Mouse (Mus musculus): ENCODE measurements around the gene Rab43.

The Rab43 gene

GRCm38 (mm10) chr6:87809144-87809543 is 2.8 kb downstream of the Rab43 start:
- DNase-seq (ENCODE audit: low spot score) = no peak

- no peak for DNase-seq (ENCODE audit: low spot score)
Measured at GRCm38 (mm10) chr6:87808521-87808920, 3.4 kb downstream of the Rab43 start.

DNA sequence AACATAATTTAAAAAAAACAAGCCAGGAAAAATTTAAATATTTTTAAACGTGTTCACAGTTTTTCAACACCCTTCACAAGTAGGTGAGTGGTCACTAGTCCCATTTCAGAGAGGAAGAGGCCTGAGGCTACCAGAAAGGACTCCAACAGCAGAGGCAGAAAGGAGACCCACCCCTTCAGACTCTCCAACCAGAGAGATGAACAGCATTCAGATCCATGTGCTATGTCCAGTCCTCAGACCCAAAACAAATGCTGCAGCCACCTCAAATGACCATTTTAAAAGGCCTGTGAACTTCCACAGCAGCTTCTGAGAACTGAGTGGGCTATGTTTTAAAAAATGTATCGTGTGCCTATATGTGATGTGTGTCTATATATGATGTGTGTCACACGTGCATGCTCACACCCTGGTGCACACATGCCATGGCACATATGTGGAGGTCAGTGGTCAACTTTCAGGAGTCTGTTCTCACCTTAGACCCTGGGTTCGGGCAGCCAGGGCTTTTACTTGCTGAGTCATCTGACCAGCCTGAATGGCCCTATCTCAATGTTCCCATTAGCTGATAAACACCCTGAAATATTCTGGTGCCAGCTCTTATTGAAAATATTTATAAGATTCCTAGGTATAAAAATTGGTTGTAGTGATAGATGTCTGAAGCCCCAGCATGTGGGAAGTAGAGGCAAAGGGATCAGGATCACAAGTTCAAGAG is 4.1 kb downstream of the Rab43 start:
- no peak for DNase-seq (ENCODE audit: low spot score)

DNA sequence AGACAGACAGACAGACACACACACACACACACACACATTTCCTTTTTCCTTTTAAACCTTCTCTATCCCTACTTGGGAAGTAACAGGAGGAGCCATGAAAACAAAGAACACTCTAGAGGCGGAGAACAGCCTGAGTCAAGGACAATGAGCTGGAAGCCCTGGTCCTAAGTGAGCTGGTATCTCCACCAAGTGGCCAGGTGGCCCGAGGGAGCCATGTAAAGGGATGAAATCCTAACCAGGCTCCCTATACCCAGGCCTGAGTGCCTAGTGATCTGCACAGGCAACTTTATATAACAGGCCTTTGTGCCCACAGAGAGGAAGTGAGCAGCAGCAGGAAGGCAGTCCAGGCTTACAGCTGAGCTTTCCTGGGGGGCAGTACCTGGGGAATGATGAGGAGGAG is 5.1 kb downstream of the Rab43 start:
- no peak for DNase-seq (ENCODE audit: low spot score)

DNA sequence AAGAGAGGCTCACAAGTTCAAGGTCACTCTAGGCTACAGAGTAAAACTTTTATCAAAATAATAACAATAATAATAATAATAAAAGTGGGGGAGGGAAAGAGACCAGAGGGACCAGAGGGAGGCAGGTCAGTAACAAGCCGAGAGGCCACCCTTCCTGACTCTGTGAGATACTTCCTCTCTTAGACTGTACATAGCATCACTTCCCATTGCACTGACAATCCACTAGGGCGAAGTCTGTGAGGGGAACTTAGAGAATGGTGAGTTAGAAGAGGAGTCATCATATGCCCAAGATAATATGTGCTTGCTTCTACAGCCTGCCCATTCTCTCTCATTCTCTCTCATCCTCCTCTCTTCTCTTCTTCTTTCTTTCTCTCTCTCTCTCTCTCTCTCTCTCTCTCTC is 5.9 kb downstream of the Rab43 start:
- DNase-seq (ENCODE audit: low spot score) = no peak

- no peak for DNase-seq (ENCODE audit: low spot score)
Measured at GRCm38 (mm10) chr6:87805448-87805847, 6.5 kb downstream of the Rab43 start.

- DNase-seq (ENCODE audit: low spot score) = no peak
Measured at GRCm38 (mm10) chr6:87804886-87805285, 7.1 kb downstream of the Rab43 start.

- no peak for DNase-seq (ENCODE audit: low spot score)
Measured at GRCm38 (mm10) chr6:87804036-87804435, 7.9 kb downstream of the Rab43 start.

DNA sequence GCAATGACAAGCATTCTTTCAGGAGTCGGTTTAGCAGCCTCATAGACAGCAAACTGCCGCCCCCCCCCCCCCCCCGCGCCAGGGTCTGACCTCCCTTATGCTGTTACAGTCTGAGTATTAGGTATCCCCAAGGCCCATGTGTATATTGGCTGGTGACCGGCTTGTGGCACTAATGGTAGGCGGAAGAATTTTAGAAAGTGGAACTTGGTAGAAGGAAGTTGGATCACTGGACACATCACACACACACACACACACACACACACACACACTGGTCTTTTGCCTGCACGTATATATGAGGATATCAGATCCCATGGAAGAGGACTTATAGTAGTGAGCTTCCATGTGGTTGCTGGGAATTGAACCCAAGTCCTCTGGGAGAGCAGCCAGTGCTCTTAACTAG is 9.5 kb downstream of the Rab43 start:
- DNase-seq (ENCODE audit: low spot score) = no peak

DNA sequence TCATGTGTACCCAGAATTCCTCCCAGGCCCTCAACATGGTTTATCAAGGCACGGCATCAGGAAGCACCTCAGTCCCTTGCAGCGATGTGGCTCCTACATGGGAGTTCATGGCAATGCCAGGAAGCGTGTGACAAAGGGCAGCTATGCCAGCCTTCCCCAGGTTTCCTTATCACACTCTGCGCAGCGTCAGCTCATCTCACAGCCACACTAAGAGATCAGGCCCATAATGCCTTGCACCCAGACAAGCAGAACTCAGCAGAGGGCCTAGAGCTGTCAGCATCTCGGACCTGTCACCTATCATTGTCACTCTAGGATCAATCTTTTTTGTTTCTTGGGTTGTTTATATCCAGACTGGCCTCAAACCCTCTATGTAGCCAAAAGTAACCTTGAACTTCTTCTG is 12.4 kb downstream of the Rab43 start:
- no peak for DNase-seq (ENCODE audit: low spot score)

DNA sequence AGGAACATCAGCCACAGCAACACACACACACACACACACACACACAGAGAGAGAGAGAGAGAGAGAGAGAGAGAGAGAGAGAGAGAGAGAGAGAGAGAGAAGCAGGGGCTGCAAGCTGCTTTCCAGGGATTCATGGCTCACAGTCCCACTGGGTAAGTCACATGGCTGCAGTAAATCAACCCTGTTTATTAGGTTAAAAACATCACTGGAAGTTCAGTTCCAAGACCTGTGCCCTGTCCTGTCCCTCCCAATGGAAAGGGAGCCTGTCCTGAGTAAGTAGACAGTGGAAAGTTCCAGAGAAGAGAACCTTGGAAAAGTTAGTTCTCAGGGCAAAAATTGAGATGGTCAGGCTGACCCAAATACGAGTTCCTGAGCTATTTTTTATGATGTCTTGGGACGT is 14.6 kb downstream of the Rab43 start:
- peak; percentile 70 for DNase-seq (ENCODE audit: low spot score)

DNA sequence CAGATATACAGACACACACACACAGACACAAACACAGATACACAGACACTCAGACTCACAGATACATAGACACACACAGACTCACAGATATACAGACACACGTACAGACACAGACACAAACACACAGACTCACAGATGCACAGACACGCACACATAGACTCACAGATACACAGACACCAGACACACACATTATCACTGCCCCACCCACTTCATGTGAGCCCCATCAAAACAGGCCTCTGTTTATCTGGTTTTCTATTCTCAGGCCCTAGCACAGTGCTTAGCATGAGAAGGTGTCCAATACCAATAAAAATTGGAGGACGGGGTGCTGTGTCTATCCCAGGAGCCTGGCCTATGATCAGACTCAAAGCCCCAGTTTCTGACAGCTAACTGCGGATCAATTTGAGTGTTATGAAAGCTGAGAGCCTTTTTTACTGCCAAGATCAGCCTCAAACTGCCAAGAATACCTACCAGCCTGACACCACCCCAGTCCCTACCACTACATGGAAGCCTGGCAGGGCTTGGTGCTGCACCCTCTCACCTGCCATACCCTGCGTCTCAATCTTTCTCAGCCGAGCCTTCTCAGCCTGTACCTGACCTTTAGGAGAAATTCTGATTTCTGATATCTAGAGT is 15.6 kb downstream of the Rab43 start:
- DNase-seq (ENCODE audit: low spot score) = no peak

- DNase-seq (ENCODE audit: low spot score) = no peak
Measured at GRCm38 (mm10) chr6:87795385-87796150, 16.4 kb downstream of the Rab43 start.

DNA sequence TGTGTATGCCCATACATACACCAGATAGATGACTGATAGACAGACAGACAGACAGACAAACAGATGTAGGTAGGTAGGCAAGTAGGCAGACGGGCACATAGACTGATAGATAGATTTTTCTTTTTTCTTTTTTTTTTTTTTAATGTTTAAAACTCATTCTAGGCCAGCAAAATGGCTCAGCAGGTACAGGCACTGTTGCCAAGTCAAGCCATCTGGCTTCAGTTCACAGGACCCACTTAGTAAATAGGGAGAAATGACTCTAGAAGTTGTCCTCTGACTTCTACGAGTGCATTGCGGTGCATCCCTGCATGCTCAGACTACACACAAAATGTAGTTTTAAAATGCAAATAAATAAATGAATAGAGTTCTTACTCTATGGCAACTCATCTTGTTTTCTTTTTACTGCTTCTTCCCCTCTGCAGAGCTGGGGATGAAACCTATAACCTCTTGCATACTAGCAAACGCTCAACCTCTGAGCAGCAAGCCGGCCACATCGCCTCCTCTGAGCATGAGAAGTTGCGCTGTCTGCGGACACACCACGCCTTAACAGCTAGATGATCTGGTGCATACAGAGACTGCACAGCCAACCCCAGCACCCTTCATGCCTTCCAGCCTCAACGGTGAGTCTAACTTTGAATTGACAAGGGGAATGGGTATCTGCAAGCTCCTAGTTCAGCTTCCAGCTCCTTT is 18.0 kb downstream of the Rab43 start:
- DNase-seq (ENCODE audit: low spot score) = no peak

GRCm38 (mm10) chr6:87791826-87792225 is 20.1 kb downstream of the Rab43 start:
- DNase-seq (ENCODE audit: low spot score) = no peak

DNA sequence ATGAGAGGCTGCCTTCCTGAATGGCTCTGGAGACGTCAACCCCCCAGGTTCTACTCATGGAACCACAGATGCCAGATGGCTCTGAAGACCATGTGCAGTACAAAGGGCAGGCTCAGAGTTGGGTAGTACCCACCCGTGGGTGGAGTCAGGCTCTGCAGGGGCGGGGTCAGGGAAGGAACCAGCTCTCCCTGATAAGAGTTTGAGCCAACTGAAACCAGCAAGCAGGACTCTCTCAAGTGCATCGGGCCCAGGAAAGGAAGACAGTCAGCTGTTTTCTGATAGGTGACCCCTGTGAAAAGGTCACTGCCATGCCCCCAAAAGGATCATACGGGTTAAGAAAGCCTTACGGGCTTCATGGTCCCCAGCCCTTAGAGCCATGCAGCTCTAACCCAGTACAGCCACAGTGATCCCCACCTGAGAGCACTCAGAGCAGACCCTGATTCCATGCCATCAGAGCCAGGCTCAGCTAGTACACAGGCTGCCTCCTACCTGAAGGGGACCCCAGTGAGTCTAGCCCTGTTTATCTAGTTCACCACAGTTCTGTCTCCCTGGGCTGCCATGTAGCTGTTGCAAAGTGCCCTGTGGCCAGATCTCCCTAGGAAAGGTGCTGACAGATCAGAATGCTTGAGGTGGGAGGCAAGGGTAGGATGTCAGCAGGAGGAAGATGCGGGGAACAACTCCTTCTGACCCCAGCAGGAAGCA is 21.0 kb downstream of the Rab43 start:
- DNase-seq (ENCODE audit: low spot score) = no peak

DNA sequence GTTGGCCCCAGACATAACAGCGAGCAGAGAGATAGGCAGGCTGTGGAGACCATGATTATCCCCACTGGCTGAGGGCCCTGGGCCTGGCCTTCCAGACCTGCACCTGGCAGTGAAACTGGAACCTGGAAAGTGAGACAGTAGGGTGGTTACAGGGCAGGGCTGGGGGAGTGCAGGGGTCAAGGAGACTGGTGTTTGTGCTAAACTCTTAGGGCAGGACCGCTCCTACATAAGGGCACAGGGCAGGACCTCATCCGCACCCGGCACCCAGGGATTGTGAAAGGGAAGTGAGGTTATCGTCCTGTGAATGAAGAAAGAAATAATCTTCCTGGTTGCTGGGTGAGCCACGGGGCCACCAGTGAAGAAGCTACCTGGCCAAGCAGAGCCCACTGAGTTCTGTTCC is 22.2 kb downstream of the Rab43 start:
- no peak for DNase-seq (ENCODE audit: low spot score)

GRCm38 (mm10) chr6:87788896-87789587 is 22.9 kb downstream of the Rab43 start:
- DNase-seq (ENCODE audit: low spot score) = peak; percentile 83

DNA sequence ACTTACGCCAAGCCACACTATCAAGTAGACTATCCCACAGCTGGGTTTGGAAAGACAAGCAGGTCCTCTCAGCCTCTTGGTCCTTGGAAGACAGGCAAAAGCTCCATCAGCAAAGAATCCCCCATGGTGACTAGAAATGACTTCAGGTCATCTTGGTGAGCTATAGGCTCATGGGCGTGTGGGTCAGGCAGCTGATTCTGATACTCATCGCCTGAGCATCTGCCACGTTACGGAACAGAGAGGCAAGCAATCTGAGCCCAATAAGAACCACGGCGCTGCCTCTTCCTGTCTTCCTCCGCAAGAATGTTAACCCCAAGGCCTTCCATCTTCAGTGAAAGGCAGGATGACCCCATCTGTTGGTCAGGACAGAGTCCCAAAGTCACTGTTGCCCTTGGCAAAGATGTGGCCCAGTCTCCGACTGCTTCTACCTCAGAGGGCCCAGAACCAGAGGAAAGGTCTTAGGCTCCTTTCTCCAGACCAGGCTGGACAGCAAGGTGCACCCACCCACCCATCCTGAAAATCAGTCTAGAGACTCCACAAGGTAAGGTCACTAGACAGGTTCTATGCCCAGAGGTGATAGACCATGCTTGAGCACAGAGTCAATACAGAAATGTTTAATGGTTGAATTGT is 23.6 kb downstream of the Rab43 start:
- DNase-seq (ENCODE audit: low spot score) = no peak

GRCm38 (mm10) chr6:87787108-87787890 is 24.7 kb downstream of the Rab43 start:
- no peak for DNase-seq (ENCODE audit: low spot score)

Data from MN1 (cell line).